Mouse (Mus musculus) splenic B cell, adult 2 months (primary cell): ENCODE data around the gene Cpsf6.

Source experiments
- DNase-seq: peaks from one replicate; pipeline ENCODE4 v3.0.0-alpha.2; 2011; ENCODE audit warnings: low read depth, low spot score
- H3K27me3 ChIP-seq: 2 replicates; pipeline ENCODE4 v1.6.1; 2012; ENCODE audit warnings: mild to moderate bottlenecking, low read length, moderate library complexity, mixed read lengths; ENCODE audit not compliant: control insufficient read depth, poor library complexity, insufficient read depth, severe bottlenecking
- H3K36me3 ChIP-seq: 2 replicates; pipeline ENCODE4 v1.6.1; 2012; ENCODE audit warnings: mild to moderate bottlenecking, low read length, moderate library complexity, mixed read lengths; ENCODE audit not compliant: control insufficient read depth, poor library complexity, insufficient read depth, severe bottlenecking

The Cpsf6 gene

GRCm38 (mm10) chr10:117312168-117312567, 67.6 kb downstream of the Cpsf6 start:
- Histone ChIP-seq H3K27me3 (no peaks in the 10 kb centered on the region), H3K36me3 (no peaks in the 10 kb centered on the region)
- no peak for DNase-seq

GRCm38 (mm10) chr10:117304371-117304770, 75.4 kb downstream of the Cpsf6 start:
- no peaks in the 10 kb centered on the region for H3K27me3 ChIP-seq
- no peak for DNase-seq
- no peaks in the 10 kb centered on the region for H3K36me3 ChIP-seq

- no peaks in the 10 kb centered on the region for H3K27me3 ChIP-seq
- no peaks in the 10 kb centered on the region for H3K36me3 ChIP-seq
- DNase-seq = no peak
These were observed 78.1 kb downstream of the Cpsf6 start for GRCm38 (mm10) chr10:117301688-117302087.

- Histone ChIP-seq H3K36me3 (no peaks in the 10 kb centered on the region), H3K27me3 (no peaks in the 10 kb centered on the region)
- no peak for DNase-seq
These were observed 79.8 kb downstream of the Cpsf6 start for GRCm38 (mm10) chr10:117299901-117300520.

GRCm38 (mm10) chr10:117299106-117299505, 80.7 kb downstream of the Cpsf6 start:
- Histone ChIP-seq H3K27me3 (no peaks in the 10 kb centered on the region), H3K36me3 (no peaks in the 10 kb centered on the region)
- no peak for DNase-seq

GRCm38 (mm10) chr10:117298336-117298735, 81.5 kb downstream of the Cpsf6 start:
- DNase-seq = no peak
- no peaks in the 10 kb centered on the region for H3K27me3 ChIP-seq
- no peaks in the 10 kb centered on the region for H3K36me3 ChIP-seq
